Mouse (Mus musculus): Measurements from ENCODE around the gene Gm26657. TPM values are rescaled to one million over a fixed set of nuclear protein-coding genes. Genes with fewer than 3 reads are reported as not detected.

Gene Gm26657
- polyA plus RNA-seq, 1 experiment from 2014 or later: not detected

DNA sequence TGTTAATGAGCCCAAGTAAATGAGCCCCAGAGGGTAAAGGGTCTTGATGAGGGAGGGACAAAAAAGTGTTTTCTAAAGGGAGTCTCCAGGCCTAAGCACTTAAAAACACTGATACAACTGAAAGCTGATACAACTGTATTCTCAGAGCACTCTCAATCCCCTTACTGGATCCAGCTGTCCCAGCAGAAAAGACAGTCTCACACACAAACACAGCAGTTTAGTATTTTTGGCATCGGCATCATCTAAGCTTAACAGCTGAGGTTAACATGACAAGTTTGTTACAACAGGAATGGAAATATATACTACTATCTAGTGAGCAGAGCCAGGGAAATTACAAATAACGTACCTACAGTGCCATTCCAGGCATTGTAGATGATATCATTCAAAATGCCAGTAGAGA is 6.5 kb downstream of the Gm26657 start:
- no peak overlapping the region for H3K4me2 ChIP-seq
- no peak overlapping the region for H3K27ac ChIP-seq (ENCODE audit: low read depth, low read length)
- H3K36me3 ChIP-seq (ENCODE audit: control insufficient read depth, insufficient read depth, low read length): peaks cover 24% of the 10 kb centered on the region
- DNase-seq (ENCODE audit: low spot score) (no peak), ATAC-seq (replicated peaks; ENCODE audit: low FRiP score) (no peak)
- no peaks in the 10 kb centered on the region for H3K9me3 ChIP-seq (ENCODE audit: control insufficient read depth, low read length)
- no peak overlapping the region for H3K9ac ChIP-seq (ENCODE audit: low read depth, low read length)
- 90% methylated on average over 2 of the region's 2 CpGs for WGBS
- no peaks in the 10 kb centered on the region for H3K4me1 ChIP-seq (replicated peaks; ENCODE audit: control insufficient read depth, insufficient read depth, low read length)
- H3K27me3 ChIP-seq (replicated peaks; ENCODE audit: control insufficient read depth, insufficient read depth, low read length): no peaks in the 10 kb centered on the region
- H3K4me3 ChIP-seq (ENCODE audit: low read depth, low read length): no peak overlapping the region

DNA sequence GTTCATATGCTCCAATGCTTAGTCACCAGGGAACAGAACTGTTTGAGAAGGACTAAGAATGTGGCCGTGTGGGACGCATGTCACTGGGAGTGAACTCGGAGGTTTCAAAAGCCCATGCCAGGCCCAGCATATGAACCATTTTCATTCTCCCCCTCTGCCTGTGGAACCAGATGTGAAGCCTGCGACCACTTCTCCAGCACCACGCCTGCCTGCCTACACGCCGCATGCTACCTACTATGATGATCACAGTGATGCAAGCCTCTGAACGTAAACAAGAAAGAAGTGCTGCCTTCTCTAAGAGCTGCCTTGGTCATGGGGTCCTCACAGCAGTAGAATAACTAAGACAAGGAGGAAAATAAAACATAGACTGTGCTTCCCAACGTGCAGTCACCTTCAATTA is 7.6 kb downstream of the Gm26657 start:
- Histone ChIP-seq H3K9ac (ENCODE audit: low read depth, low read length) (no peak overlapping the region), H3K4me3 (ENCODE audit: low read depth, low read length) (no peak overlapping the region), H3K4me2 (no peak overlapping the region), H3K9me3 (ENCODE audit: control insufficient read depth, low read length) (no peaks in the 10 kb centered on the region), H3K27ac (ENCODE audit: low read depth, low read length) (no peak overlapping the region), H3K36me3 (ENCODE audit: control insufficient read depth, insufficient read depth, low read length) (peaks cover 27% of the 10 kb centered on the region), H3K27me3 (replicated peaks; ENCODE audit: control insufficient read depth, insufficient read depth, low read length) (no peaks in the 10 kb centered on the region), H3K4me1 (replicated peaks; ENCODE audit: control insufficient read depth, insufficient read depth, low read length) (no peaks in the 10 kb centered on the region)
- DNase-seq (ENCODE audit: low spot score) (no peak), ATAC-seq (replicated peaks; ENCODE audit: low FRiP score) (no peak)
- 92% methylated on average over 9 of the region's 9 CpGs for WGBS

DNA sequence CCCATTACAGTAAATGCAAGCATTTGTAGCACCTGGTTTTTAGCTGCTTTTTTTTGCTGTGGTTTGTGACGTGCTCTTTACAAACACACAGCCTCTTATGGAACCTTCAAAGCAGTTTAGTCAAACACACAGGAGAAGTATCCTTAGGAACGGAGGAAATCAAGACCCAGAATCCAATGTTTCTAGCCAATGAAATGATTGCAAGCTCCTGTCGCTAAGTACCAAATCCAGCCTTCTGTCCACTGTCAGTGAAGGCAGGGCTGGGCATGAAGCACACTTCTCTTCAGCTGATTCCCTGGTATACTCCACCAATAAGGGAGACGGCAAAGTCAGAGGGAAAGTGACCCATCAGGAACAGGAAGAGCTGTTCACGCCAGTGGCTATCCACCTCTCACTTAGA is 16.2 kb downstream of the Gm26657 start:
- H3K36me3 ChIP-seq (ENCODE audit: control insufficient read depth, insufficient read depth, low read length): peaks cover 36% of the 10 kb centered on the region
- no peaks in the 10 kb centered on the region for H3K27me3 ChIP-seq (replicated peaks; ENCODE audit: control insufficient read depth, insufficient read depth, low read length)
- no peak for DNase-seq (ENCODE audit: low spot score)
- no peak for ATAC-seq (replicated peaks; ENCODE audit: low FRiP score)
- no peaks in the 10 kb centered on the region for H3K9me3 ChIP-seq (ENCODE audit: control insufficient read depth, low read length)
- 90% methylated on average over 5 of the region's 5 CpGs for WGBS
- no peak overlapping the region for H3K27ac ChIP-seq (ENCODE audit: low read depth, low read length)
- H3K4me2 ChIP-seq: no peak overlapping the region
- no peak overlapping the region for H3K4me3 ChIP-seq (ENCODE audit: low read depth, low read length)
- no peak overlapping the region for H3K9ac ChIP-seq (ENCODE audit: low read depth, low read length)
- H3K4me1 ChIP-seq (replicated peaks; ENCODE audit: control insufficient read depth, insufficient read depth, low read length): no peaks in the 10 kb centered on the region

DNA sequence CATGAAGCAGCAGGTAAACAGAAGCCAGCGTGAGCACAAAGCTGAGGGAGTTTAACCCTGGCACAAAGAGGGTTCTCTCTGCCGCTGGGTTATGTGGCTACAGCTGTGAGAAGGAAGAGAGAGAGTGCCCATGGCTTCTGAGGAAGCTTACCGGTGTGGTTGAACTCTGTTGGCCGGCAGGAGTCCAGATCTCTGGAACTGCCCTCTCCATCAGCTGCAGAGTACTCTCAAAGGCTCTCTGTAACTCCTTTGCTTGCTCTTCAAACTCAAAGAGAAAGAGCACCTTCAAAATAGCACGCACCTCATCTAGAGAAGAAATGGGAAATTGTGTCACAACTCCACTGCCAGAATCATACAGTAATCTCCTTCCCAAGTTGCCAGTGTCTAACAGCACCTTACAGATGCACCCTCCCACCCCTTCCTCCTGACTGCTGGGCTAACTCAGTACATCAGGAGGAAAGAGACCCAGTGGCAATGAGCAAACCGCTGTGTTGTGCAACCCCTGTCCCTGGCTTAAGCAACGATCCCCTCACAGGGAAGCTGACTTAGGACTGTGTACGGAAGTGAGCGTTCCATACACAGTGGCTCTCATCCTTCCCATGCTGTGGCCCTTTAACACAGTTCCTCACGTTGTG is 17.2 kb downstream of the Gm26657 start:
- Histone ChIP-seq H3K4me2 (no peak overlapping the region), H3K4me1 (replicated peaks; ENCODE audit: control insufficient read depth, insufficient read depth, low read length) (no peaks in the 10 kb centered on the region), H3K9me3 (ENCODE audit: control insufficient read depth, low read length) (no peaks in the 10 kb centered on the region), H3K9ac (ENCODE audit: low read depth, low read length) (no peak overlapping the region), H3K4me3 (ENCODE audit: low read depth, low read length) (no peak overlapping the region), H3K27me3 (replicated peaks; ENCODE audit: control insufficient read depth, insufficient read depth, low read length) (no peaks in the 10 kb centered on the region), H3K27ac (ENCODE audit: low read depth, low read length) (no peak overlapping the region), H3K36me3 (ENCODE audit: control insufficient read depth, insufficient read depth, low read length) (peaks cover 34% of the 10 kb centered on the region)
- no peak for DNase-seq (ENCODE audit: low spot score)
- ATAC-seq (replicated peaks; ENCODE audit: low FRiP score): no peak
- WGBS: 89% methylated on average over 10 of the region's 10 CpGs

DNA sequence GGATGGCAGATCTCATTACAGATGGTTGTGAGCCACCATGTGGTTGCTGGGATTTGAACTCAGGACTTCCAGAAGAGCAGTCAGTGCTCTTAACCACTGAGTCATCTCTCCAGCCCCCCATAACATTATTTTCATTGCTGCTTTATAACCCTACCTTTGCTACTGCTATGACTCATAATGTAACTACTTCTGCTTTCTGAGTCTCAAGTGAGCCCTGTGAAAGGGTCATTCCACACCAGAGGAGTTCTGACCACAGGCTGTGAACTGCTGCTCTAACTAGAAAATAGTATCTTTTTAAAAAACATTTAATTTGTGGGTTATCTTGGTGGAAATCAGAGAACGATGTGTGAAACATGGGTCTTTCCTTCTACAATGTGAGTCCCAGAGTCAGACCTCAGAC is 17.8 kb downstream of the Gm26657 start:
- ATAC-seq (replicated peaks; ENCODE audit: low FRiP score) (no peak), DNase-seq (ENCODE audit: low spot score) (no peak)
- Histone ChIP-seq H3K27me3 (replicated peaks; ENCODE audit: control insufficient read depth, insufficient read depth, low read length) (no peaks in the 10 kb centered on the region), H3K4me3 (ENCODE audit: low read depth, low read length) (no peak overlapping the region), H3K4me1 (replicated peaks; ENCODE audit: control insufficient read depth, insufficient read depth, low read length) (no peaks in the 10 kb centered on the region), H3K4me2 (no peak overlapping the region), H3K9ac (ENCODE audit: low read depth, low read length) (no peak overlapping the region), H3K36me3 (ENCODE audit: control insufficient read depth, insufficient read depth, low read length) (peaks cover 36% of the 10 kb centered on the region), H3K9me3 (ENCODE audit: control insufficient read depth, low read length) (no peaks in the 10 kb centered on the region), H3K27ac (ENCODE audit: low read depth, low read length) (no peak overlapping the region)
- 92% methylated on average over 1 of the region's 1 CpGs for WGBS

DNA sequence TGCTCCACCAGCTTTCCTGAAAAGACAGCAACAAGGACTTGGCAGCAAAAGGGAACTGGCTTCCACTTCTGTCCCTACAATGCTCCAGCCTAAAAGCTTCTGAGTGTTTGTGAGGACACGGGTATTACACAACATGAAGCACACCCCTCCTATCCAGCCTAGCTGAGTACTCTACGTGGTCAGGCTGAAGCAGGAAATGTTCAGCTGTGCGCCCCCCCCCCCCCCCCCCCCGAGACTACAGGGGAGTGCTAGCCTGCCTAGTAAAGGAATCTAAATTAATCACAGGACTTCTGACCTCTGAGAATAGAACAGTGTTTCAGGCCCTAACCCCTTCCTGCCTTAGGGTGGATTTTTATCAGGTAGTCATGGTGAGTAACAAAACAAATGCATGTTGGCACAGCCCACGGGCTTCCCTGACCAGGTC is 28.0 kb downstream of the Gm26657 start:
- peaks cover 45% of the 10 kb centered on the region for H3K36me3 ChIP-seq (ENCODE audit: control insufficient read depth, insufficient read depth, low read length)

DNA sequence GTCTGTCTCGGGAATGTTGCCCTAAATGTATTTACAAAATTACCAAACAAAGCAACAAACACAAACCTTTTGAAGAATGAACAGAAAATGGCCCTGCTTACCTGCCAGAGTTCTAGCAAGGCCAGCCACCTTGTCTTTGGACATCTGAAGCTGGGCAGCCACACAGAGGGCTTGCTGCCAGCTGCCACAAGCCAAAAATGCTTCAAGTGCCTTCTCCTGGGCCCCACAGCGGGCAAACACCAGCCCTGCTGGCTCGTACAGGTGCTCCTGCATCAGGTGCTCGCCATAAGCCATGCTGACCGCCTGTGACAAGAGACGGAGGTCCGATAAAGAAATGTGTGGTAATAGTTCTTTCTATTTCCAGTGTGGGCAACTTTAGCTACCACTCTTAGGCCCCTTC is 29.0 kb downstream of the Gm26657 start:
- Histone ChIP-seq H3K9me3 (ENCODE audit: control insufficient read depth, low read length) (no peaks in the 10 kb centered on the region), H3K4me2 (no peak overlapping the region), H3K27ac (ENCODE audit: low read depth, low read length) (no peak overlapping the region), H3K9ac (ENCODE audit: low read depth, low read length) (no peak overlapping the region), H3K27me3 (replicated peaks; ENCODE audit: control insufficient read depth, insufficient read depth, low read length) (no peaks in the 10 kb centered on the region), H3K4me1 (replicated peaks; ENCODE audit: control insufficient read depth, insufficient read depth, low read length) (no peaks in the 10 kb centered on the region), H3K4me3 (ENCODE audit: low read depth, low read length) (no peak overlapping the region), H3K36me3 (ENCODE audit: control insufficient read depth, insufficient read depth, low read length) (peaks cover 49% of the 10 kb centered on the region)
- ATAC-seq (replicated peaks; ENCODE audit: low FRiP score): no peak
- DNase-seq (ENCODE audit: low spot score): no peak
- WGBS: 92% methylated on average over 7 of the region's 7 CpGs

More for the DNA sequence above, 28.0 kb downstream of the Gm26657 start:
- WGBS: 74% methylated on average over 5 of the region's 5 CpGs
- Histone ChIP-seq H3K27ac (ENCODE audit: low read depth, low read length) (no peak overlapping the region), H3K4me1 (replicated peaks; ENCODE audit: control insufficient read depth, insufficient read depth, low read length) (no peaks in the 10 kb centered on the region), H3K27me3 (replicated peaks; ENCODE audit: control insufficient read depth, insufficient read depth, low read length) (no peaks in the 10 kb centered on the region), H3K9ac (ENCODE audit: low read depth, low read length) (no peak overlapping the region), H3K4me3 (ENCODE audit: low read depth, low read length) (no peak overlapping the region), H3K4me2 (no peak overlapping the region), H3K9me3 (ENCODE audit: control insufficient read depth, low read length) (no peaks in the 10 kb centered on the region)
- DNase-seq (ENCODE audit: low spot score) (no peak), ATAC-seq (replicated peaks; ENCODE audit: low FRiP score) (no peak)

DNA sequence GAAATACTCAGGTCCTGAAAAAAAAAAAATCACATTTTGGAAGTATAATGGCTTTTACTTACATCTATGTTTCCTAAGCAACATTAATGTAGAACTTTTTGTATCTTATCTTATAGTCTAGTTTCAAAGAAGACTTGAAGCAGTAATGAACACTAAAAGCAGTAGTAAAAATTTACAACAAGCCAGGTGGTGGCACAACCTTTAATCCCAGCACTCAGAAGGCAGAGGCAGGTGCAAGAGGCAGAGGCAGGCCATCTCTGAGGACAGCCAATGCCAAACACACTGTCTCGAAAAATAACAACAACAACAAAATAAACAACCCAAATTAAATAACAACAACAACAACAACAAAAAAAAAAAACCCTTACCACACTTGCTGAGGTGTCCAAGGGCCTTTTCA is 31.2 kb downstream of the Gm26657 start:
- WGBS: 83% methylated on average over 1 of the region's 1 CpGs
- no peaks in the 10 kb centered on the region for H3K4me1 ChIP-seq (replicated peaks; ENCODE audit: control insufficient read depth, insufficient read depth, low read length)
- H3K9ac ChIP-seq (ENCODE audit: low read depth, low read length): no peak overlapping the region
- H3K4me3 ChIP-seq (ENCODE audit: low read depth, low read length): no peak overlapping the region
- H3K9me3 ChIP-seq (ENCODE audit: control insufficient read depth, low read length): no peaks in the 10 kb centered on the region
- H3K4me2 ChIP-seq: no peak overlapping the region
- no peaks in the 10 kb centered on the region for H3K27me3 ChIP-seq (replicated peaks; ENCODE audit: control insufficient read depth, insufficient read depth, low read length)
- H3K27ac ChIP-seq (ENCODE audit: low read depth, low read length): no peak overlapping the region
- ATAC-seq (replicated peaks; ENCODE audit: low FRiP score) (no peak), DNase-seq (ENCODE audit: low spot score) (no peak)
- H3K36me3 ChIP-seq (ENCODE audit: control insufficient read depth, insufficient read depth, low read length): peaks cover 47% of the 10 kb centered on the region

All from liver, embryonic 11.5 days (tissue).